Comparison of ENCODE assay signal across 10 mouse cellular contexts in genomic region chr7:16043861-16044435, GRCm38 (mm10). TPM values are rescaled to one million over a fixed set of nuclear protein-coding genes. Genes with fewer than 3 reads are reported as not detected.
DNase-seq lines count a peak whose midpoint lies in the region; ATAC-seq and TF ChIP-seq lines count a peak whose summit lies in the region.
"Had no signal": no experiment of that assay in that cellular context is flagged by ENCODE, and none has a peak within 500 bp of the region (broad histone marks: within the 10 kb centered on the region; RNA-seq: fewer than 3 reads in every experiment).

No protein-coding gene starts in this region.

- no peak for ATAC-seq in kidney, postnatal 0 days (replicated peaks; ENCODE audit: low FRiP score, low read depth)
- ATAC-seq in hindbrain, embryonic 16.5 days = no peak
- ATAC-seq in neural tube, embryonic 12.5 days (ENCODE audit: low FRiP score, low read depth) = no peak
- ATAC-seq: activated CD4-positive, CD25-positive, alpha-beta regulatory T cell, adult 4 months had no signal

- no peak overlapping the region for H3K4me3 ChIP-seq in kidney, postnatal 0 days (replicated peaks; ENCODE audit: low read depth, low read length)
- peak overlapping the region; percentile 87 for H3K4me3 ChIP-seq in embryonic facial prominence, embryonic 10.5 days
- no peak overlapping the region for H3K4me3 ChIP-seq in hindbrain, embryonic 16.5 days (ENCODE audit: low read length)
- H3K4me3 ChIP-seq in neural tube, embryonic 12.5 days = no peak overlapping the region

- H3K27me3 ChIP-seq in kidney, postnatal 0 days (ENCODE audit: insufficient read depth, low read length) = no peaks in the 10 kb centered on the region
- H3K27me3 ChIP-seq in embryonic facial prominence, embryonic 10.5 days (replicated peaks; ENCODE audit: low read depth, poor library complexity, severe bottlenecking) = no peaks in the 10 kb centered on the region
- no peaks in the 10 kb centered on the region for H3K27me3 ChIP-seq in hindbrain, embryonic 16.5 days (replicated peaks; ENCODE audit: control insufficient read depth, insufficient read depth, low read length)
- H3K27me3 ChIP-seq in neural tube, embryonic 12.5 days (replicated peaks) = no peaks in the 10 kb centered on the region

- TF ChIP-seq CTCF in kidney, postnatal 0 days (IDR thresholded peaks at IDR 0.05; ENCODE audit: low read depth) = no peak

- H3K9me3 ChIP-seq in kidney, postnatal 0 days (replicated peaks; ENCODE audit: low read length) = no peaks in the 10 kb centered on the region
- no peaks in the 10 kb centered on the region for H3K9me3 ChIP-seq in embryonic facial prominence, embryonic 10.5 days
- H3K9me3 ChIP-seq in hindbrain, embryonic 16.5 days (ENCODE audit: control insufficient read depth, low read length) = no peaks in the 10 kb centered on the region
- no peaks in the 10 kb centered on the region for H3K9me3 ChIP-seq in neural tube, embryonic 12.5 days

- 43% methylated on average over 3 of the region's 3 CpGs for WGBS in kidney, postnatal 0 days
- 25% methylated on average over 3 of the region's 3 CpGs for WGBS in embryonic facial prominence, embryonic 10.5 days
- 8% methylated on average over 3 of the region's 3 CpGs for WGBS in hindbrain, embryonic 16.5 days
- WGBS in neural tube, embryonic 12.5 days = 24% methylated on average over 3 of the region's 3 CpGs

- no peaks in the 10 kb centered on the region for H3K36me3 ChIP-seq in kidney, postnatal 0 days (ENCODE audit: insufficient read depth, low read length)
- peaks cover 30% of the 10 kb centered on the region for H3K36me3 ChIP-seq in embryonic facial prominence, embryonic 10.5 days (replicated peaks)
- no peaks in the 10 kb centered on the region for H3K36me3 ChIP-seq in hindbrain, embryonic 16.5 days (ENCODE audit: control insufficient read depth, insufficient read depth, low read length)
- 0 out of 2 replicates have a peak, but pooled peaks cover 3% of the 10 kb centered on the region for H3K36me3 ChIP-seq in neural tube, embryonic 12.5 days

- peaks cover 25% of the 10 kb centered on the region for H3K4me1 ChIP-seq in kidney, postnatal 0 days (replicated peaks; ENCODE audit: insufficient read depth, low read length)
- peaks cover 41% of the 10 kb centered on the region for H3K4me1 ChIP-seq in embryonic facial prominence, embryonic 10.5 days
- H3K4me1 ChIP-seq in hindbrain, embryonic 16.5 days (ENCODE audit: control insufficient read depth, insufficient read depth, low read depth, low read length) = peaks cover 29% of the 10 kb centered on the region
- peaks cover 33% of the 10 kb centered on the region for H3K4me1 ChIP-seq in neural tube, embryonic 12.5 days

- H3K9ac ChIP-seq in kidney, postnatal 0 days (ENCODE audit: low read depth, low read length) = 0 out of 2 replicates have a peak overlapping the region, but pooled peaks have one; percentile 13
- H3K9ac ChIP-seq in hindbrain, embryonic 16.5 days (ENCODE audit: low read depth, low read length) = peak overlapping the region; percentile 41
- peak overlapping the region; percentile 47; the same call in 1 of the 2 replicates for H3K9ac ChIP-seq in neural tube, embryonic 12.5 days

- H3K4me2 ChIP-seq in kidney, postnatal 0 days (ENCODE audit: low read length) = peak overlapping the region; percentile 21; the same call in 1 of the 2 replicates
- peak overlapping the region; percentile 19 for H3K4me2 ChIP-seq in hindbrain, embryonic 16.5 days (ENCODE audit: low read length)
- peak overlapping the region; percentile 83 for H3K4me2 ChIP-seq in neural tube, embryonic 12.5 days (replicated peaks)

- peak overlapping the region; percentile 32 for H3K27ac ChIP-seq in kidney, postnatal 0 days
- H3K27ac ChIP-seq in embryonic facial prominence, embryonic 10.5 days (replicated peaks) = peak overlapping the region; percentile 98
- H3K27ac ChIP-seq in hindbrain, embryonic 16.5 days (ENCODE audit: low read depth, low read length) = peak overlapping the region; percentile 44; the same call in 1 of the 2 replicates
- peak overlapping the region; percentile 20; the same call in 1 of the 2 replicates for H3K27ac ChIP-seq in neural tube, embryonic 12.5 days

- DNase-seq in kidney, postnatal 0 days (ENCODE audit: low spot score) = peak; percentile 48
- DNase-seq in kidney, adult 11 months = no peak
- peak; percentile 56 for DNase-seq in embryonic facial prominence, embryonic 10.5 days (ENCODE audit: low spot score)
- no peak for DNase-seq in layer of hippocampus, adult 11-12 months (ENCODE audit: low spot score)
- DNase-seq in cerebellum, adult 8-10 months = no peak
- DNase-seq in layer of hippocampus, postnatal 36 days = no peak

RNA-seq across cellular contexts. Expression of gene Bicra, which starts 3.8 kb away (rescaled TPM):
- 3.2 and 3.3 TPM in 2 replicates for polyA plus RNA-seq in kidney, postnatal 0 days (2015; fragmentation: Nextera tagmentation; extraction: Ambion mirVana)
- polyA plus RNA-seq in embryonic facial prominence, embryonic 10.5 days (2016; fragmentation: Nextera tagmentation; extraction: Ambion mirVana) = 8.9 and 9.2 TPM in 2 replicates
- 5.0 and 6.9 TPM in 2 replicates for polyA plus RNA-seq in hindbrain, embryonic 16.5 days (2015; fragmentation: Nextera tagmentation; extraction: Ambion mirVana)
- polyA plus RNA-seq in neural tube, embryonic 12.5 days (2016; fragmentation: Nextera tagmentation; extraction: Ambion mirVana) = 10.1 and 10.7 TPM in 2 replicates
- total RNA-seq in layer of hippocampus, postnatal 36 days (2021) = 10 to 100 TPM; 19.5 to 21.9 TPM

RNA-seq across cellular contexts. Expression of gene Zfp541, which starts 17.7 kb away (rescaled TPM):
- polyA plus RNA-seq in kidney, postnatal 0 days (2015; fragmentation: Nextera tagmentation; extraction: Ambion mirVana) = 0.05 TPM in 2 replicates
- 0.05 TPM in 1 of 2 replicates, not detected in the other for polyA plus RNA-seq in embryonic facial prominence, embryonic 10.5 days (2016; fragmentation: Nextera tagmentation; extraction: Ambion mirVana)
- 0.09 and 0.16 TPM in 2 replicates for polyA plus RNA-seq in hindbrain, embryonic 16.5 days (2015; fragmentation: Nextera tagmentation; extraction: Ambion mirVana)
- 0.05 TPM in 1 of 2 replicates, not detected in the other for polyA plus RNA-seq in neural tube, embryonic 12.5 days (2016; fragmentation: Nextera tagmentation; extraction: Ambion mirVana)
- under 1 TPM; 0.67 to 0.83 TPM for total RNA-seq in layer of hippocampus, postnatal 36 days (2021)
- total RNA-seq: gastrocnemius, adult 18-20 months had no signal

RNA-seq across cellular contexts. Expression of gene Napa, which starts 54.3 kb away (rescaled TPM):
- 178 and 193 TPM in 2 replicates for polyA plus RNA-seq in kidney, postnatal 0 days (2015; fragmentation: Nextera tagmentation; extraction: Ambion mirVana)
- polyA plus RNA-seq in embryonic facial prominence, embryonic 10.5 days (2016; fragmentation: Nextera tagmentation; extraction: Ambion mirVana) = 200 and 202 TPM in 2 replicates
- 236 and 255 TPM in 2 replicates for polyA plus RNA-seq in hindbrain, embryonic 16.5 days (2015; fragmentation: Nextera tagmentation; extraction: Ambion mirVana)
- polyA plus RNA-seq in neural tube, embryonic 12.5 days (2016; fragmentation: Nextera tagmentation; extraction: Ambion mirVana) = 186 and 216 TPM in 2 replicates
- 100 to 1,000 TPM; 272 to 282 TPM for total RNA-seq in layer of hippocampus, postnatal 36 days (2021)

Comparison
In these comparisons a context has a peak if more than half of its experiments do, and no peak if none do; other contexts are left out.
1. DNase-seq: peak in kidney, postnatal 0 days (single experiment) and embryonic facial prominence, embryonic 10.5 days (single experiment); none in kidney, adult 11 months (single experiment), layer of hippocampus, adult 11-12 months (single experiment), cerebellum, adult 8-10 months (single experiment) and layer of hippocampus, postnatal 36 days (0 of 2).
2. H3K27ac ChIP-seq: peak in every context shown above with its lines; median percentile 98 in embryonic facial prominence, embryonic 10.5 days; 44 in hindbrain, embryonic 16.5 days; 32 in kidney, postnatal 0 days; 20 in neural tube, embryonic 12.5 days.
3. H3K4me2 ChIP-seq: peak in every context shown above with its lines; median percentile 83 in neural tube, embryonic 12.5 days; 21 in kidney, postnatal 0 days; 19 in hindbrain, embryonic 16.5 days.
4. Peak in every context shown above with its lines, with median percentiles within 50 percentile points of each other: H3K9ac ChIP-seq.